Mouse (Mus musculus): ENCODE results near the gene Acoxl.

Acoxl gene

DNA sequence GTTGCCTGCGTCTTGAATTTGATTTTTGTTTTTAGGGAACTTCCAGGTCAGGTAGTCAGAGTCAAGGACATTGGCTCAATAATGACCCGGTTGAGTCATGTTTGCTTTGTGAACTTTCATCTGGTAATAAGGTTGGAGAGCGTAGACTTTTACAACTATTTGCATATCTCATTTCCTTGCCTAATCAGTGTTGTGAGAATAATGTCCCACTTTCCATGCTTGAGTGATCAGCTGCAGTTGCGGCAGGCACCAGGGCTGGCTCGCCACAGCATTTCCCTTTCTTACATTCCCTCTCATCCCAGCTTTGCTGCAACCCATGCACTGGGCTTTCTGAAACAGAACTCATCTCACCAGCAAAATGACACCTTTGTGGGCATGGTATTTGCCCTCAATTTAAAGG, 59.0 kb downstream of the Acoxl start:
- no peak for DNase-seq (ENCODE audit: low spot score)

DNA sequence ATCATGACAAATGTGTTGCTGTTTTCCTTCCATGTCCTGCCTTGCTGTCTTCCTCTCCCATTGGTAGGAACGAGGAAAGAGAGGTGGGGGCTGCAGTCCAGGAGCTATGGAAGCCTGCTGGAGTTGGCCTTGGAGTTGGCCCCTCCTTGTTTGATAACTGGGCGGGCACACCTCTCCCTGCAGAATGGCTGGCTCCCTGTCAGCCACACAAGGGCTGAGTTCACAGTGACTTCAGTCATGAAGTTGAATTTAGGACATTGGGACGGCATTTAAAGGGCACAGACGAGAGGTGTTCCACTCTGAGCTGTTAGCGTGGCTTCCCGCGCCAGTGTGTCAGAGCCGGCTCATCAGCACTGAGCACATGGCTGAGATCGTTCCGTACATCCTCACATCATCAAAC, 66.2 kb downstream of the Acoxl start:
- no peak for DNase-seq (ENCODE audit: low spot score)

DNA sequence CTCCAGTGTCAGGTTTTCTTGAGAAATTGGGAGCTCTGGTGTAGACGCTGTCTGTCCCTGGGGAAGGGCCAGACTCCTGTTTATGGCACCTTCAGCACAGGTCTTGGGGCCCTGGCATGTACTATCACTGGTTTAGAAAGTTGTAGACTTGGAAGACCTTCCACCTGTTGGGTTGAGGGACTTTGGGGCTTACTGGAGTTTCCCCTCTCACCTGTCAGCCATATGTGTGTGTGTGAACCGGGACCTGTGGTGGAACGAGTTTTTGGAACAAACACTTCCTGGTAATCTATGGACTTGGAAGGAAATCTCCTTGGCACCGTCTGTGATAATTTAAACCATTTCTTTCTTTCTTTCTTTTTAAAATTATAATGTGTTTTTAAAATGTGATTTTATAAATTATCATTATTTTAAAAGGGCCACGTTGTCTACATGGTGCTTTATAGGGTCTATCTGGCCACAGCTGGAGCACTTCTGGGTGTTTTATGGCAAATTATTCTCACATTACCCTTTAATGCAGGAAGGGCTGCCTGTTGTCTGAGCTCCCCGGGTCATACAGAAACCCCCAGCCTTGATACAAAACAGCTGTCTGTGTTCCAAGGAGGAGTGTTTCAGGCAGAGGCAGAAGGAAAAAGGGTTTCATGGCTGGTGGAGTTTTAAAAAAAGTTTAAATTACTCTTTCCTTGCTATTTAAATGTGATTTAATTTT, 68.5 kb downstream of the Acoxl start:
- DNase-seq (ENCODE audit: low spot score): no peak

GRCm38 (mm10) chr2:127907679-127908042, 69.0 kb downstream of the Acoxl start:
- DNase-seq (ENCODE audit: low spot score): no peak

GRCm38 (mm10) chr2:127908881-127909280, 70.2 kb downstream of the Acoxl start:
- no peak for DNase-seq (ENCODE audit: low spot score)

- DNase-seq (ENCODE audit: low spot score): peak; percentile 43
These were observed 71.1 kb downstream of the Acoxl start for GRCm38 (mm10) chr2:127909790-127910189.

DNA sequence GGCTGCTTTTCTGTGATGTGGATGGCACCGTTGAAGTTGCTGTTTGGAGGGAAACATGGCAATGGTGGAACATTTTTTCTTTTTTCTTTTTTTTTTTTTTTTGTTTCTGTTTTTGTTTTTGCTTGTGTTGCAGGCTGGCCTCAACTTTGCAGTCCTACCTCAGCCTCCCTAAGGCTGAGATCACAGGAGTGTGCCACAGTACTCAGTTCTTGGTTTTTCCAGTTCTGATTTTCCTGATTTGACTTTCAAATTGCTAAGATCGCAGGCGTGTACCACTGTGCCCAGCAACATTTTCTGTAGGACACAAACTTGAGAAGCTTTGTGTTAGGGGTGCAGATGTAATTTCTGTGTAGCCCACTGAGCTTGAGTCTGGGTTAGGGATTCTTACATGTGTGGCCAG, 72.9 kb downstream of the Acoxl start:
- DNase-seq (ENCODE audit: low spot score): no peak

GRCm38 (mm10) chr2:127914047-127914446, 75.4 kb downstream of the Acoxl start:
- DNase-seq (ENCODE audit: low spot score): no peak

DNA sequence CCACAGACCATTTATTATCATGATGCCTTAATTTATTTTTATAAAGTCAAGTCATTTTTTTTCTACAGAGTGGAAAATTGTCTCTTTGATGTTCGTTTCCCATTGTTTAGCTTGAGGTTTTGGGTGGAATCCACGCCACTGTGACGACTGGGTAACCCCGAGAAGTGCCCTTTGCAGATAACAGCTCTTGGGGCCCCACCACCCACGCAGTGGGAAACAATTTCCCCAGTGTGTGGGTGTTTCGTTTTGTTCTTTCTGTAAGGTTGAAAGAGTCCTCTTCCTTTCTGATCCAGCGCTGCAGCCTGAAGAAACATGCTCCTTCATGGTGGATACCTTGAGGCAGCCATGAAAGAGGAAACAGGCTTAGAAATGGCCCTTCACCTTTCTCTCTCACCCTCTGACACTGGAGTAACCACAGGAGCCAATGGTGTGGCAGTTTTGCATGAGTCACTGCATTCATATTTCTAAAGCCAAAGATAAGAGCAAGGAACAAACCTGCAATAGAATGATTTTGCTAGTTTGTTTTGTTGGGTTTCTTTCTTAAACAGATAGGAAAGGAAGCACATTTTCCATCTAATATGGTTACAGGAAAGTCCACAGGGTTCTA, 78.2 kb downstream of the Acoxl start:
- no peak for DNase-seq (ENCODE audit: low spot score)

DNA sequence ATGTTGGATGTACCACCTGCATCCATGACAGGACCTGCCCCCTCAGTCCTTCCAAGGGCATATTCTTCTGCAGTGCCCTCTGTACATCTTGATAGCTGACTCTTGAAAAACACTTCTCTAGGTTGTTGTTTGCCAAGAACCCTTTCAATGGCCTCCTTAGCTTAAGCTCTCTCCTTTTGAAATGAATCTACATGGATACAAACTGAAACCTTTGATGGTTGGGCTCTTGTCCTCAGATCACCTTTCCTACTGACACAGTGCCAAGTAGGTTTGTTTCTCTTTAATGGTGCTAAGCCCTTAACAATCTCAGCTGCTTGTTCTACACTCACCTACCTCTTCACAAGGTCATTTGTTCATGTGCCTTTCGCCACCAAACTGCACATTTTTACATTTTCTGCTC, 81.1 kb downstream of the Acoxl start:
- DNase-seq (ENCODE audit: low spot score): no peak

- DNase-seq (ENCODE audit: low spot score): no peak
These were observed 83.6 kb downstream of the Acoxl start for GRCm38 (mm10) chr2:127922036-127922901.

DNA sequence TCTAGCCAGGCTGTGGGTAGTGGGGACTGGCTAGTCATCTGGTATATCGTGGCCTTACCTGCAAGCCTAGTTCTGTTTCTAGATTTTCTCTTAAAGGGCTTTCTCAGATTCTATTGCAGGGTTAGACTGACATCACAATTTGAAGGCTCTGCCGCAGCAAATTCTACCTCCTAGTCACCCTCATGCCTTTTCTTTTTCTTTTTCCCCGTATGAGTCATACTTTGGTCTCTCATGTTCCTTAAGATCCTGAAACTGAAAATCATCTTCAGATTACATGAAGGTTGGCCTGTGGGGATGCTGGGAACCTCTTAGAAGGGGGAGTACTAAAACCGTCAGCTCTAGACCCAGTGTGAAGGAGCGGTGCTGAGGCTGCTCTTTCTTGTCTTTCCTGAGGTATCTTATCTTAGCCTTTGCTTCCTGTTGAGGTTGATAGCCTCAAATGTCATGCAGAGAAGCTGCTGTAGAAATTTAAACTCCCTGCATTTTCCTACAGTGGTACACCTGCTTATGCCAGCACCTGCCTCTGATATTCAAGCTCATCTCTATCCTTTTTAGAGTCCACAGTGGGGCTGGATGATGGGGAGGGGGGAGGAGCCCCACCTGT, 84.5 kb downstream of the Acoxl start:
- no peak for DNase-seq (ENCODE audit: low spot score)

GRCm38 (mm10) chr2:127926679-127927324, 88.1 kb downstream of the Acoxl start:
- no peak for DNase-seq (ENCODE audit: low spot score)

GRCm38 (mm10) chr2:127927452-127928273, 89.0 kb downstream of the Acoxl start:
- DNase-seq (ENCODE audit: low spot score): no peak

DNA sequence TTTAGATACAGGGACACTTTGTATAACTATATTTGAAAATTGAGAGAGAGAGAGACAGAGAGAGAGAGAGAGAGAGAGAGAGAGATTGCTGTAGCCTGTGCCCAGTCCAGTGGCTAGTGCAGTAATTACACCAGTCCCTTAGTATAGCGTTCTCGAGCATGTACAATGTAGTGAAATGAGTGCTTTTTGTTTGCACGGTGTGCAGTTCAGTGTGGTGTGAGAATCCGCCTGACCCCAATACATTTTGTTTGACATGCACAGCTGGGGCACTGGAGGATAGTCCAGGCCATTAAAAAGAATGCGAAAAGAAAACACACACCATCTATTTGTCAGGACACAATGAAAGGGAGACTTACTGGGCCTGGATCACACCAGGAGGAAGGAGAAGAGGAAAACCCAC, 89.6 kb downstream of the Acoxl start:
- no peak for DNase-seq (ENCODE audit: low spot score)

GRCm38 (mm10) chr2:127928871-127929270, 90.2 kb downstream of the Acoxl start:
- DNase-seq (ENCODE audit: low spot score): no peak

GRCm38 (mm10) chr2:127929939-127930715, 91.5 kb downstream of the Acoxl start:
- DNase-seq (ENCODE audit: low spot score): no peak

- no peak for DNase-seq (ENCODE audit: low spot score)
These were observed 92.9 kb downstream of the Acoxl start for GRCm38 (mm10) chr2:127931576-127931975.

- DNase-seq (ENCODE audit: low spot score): peak; percentile 14
These were observed 94.9 kb downstream of the Acoxl start for GRCm38 (mm10) chr2:127933531-127933931.

GRCm38 (mm10) chr2:127937079-127937478, 98.4 kb downstream of the Acoxl start:
- no peak for DNase-seq (ENCODE audit: low spot score)
